Mouse (Mus musculus) liver, adult 2 months (tissue): Measurements from ENCODE around the gene Cnn1. TPM values are rescaled to one million over a fixed set of nuclear protein-coding genes. Genes with fewer than 3 reads are reported as not detected.
A peak's percentile ranks its signal among the peaks of the same experiment; 100 is the strongest.

Experiments
- DNase-seq: peaks from one replicate; pipeline ENCODE4 v3.0.0-alpha.2; 2011; ENCODE audit warnings: low read depth, low spot score; ENCODE audit errors: extremely low read depth
- H3K27ac ChIP-seq: fragments of 200-500 bp; replicated peaks from 2 replicates; pipeline ENCODE4 v1.5.1; 2012; ENCODE audit warnings: low read depth, mild to moderate bottlenecking, control low read depth, inconsistent platforms, low read length; ENCODE audit not compliant: insufficient read depth
- H3K27me3 ChIP-seq: fragments of 200-500 bp; 2 replicates; pipeline ENCODE4 v1.6.1; 2012; ENCODE audit warnings: mild to moderate bottlenecking, moderate library complexity, low read length, inconsistent platforms; ENCODE audit not compliant: control insufficient read depth, insufficient read depth
- H3K36me3 ChIP-seq: fragments of 200-500 bp; 2 replicates; pipeline ENCODE4 v1.6.1; 2012; ENCODE audit warnings: low read length, inconsistent platforms; ENCODE audit not compliant: control insufficient read depth, insufficient read depth
- H3K4me1 ChIP-seq: fragments of 200-500 bp; 2 replicates; pipeline ENCODE4 v1.6.1; 2011; ENCODE audit warnings: low read length; ENCODE audit not compliant: control insufficient read depth, insufficient read depth
- H3K4me3 ChIP-seq: fragments of 200-500 bp; 2 replicates; pipeline ENCODE4 v1.5.1; 2011; ENCODE audit warnings: low read depth, mild to moderate bottlenecking, control low read depth, low read length, moderate library complexity; ENCODE audit not compliant: insufficient read depth
- H3K79me2 ChIP-seq: fragments of 200-500 bp; 2 replicates; pipeline ENCODE4 v1.6.1; 2012; ENCODE audit warnings: inconsistent platforms, mild to moderate bottlenecking, low read length, moderate library complexity; ENCODE audit not compliant: control insufficient read depth, insufficient read depth
- H3K9ac ChIP-seq: fragments of 200-500 bp; 2 replicates; pipeline ENCODE4 v1.6.1; 2012; ENCODE audit warnings: low read depth, mild to moderate bottlenecking, control low read depth, inconsistent platforms, low read length
- CTCF ChIP-seq: fragments of 200-500 bp; IDR thresholded peaks from 2 replicates; pipeline ENCODE4 v1.5.1; 2011; ENCODE audit warnings: low read depth, low read length, control low read depth
- POLR2A ChIP-seq: fragments of 200-500 bp; IDR thresholded peaks from 2 replicates; pipeline ENCODE4 v1.6.1; 2011; ENCODE audit warnings: low read length, control low read depth; ENCODE audit not compliant: insufficient read depth; ENCODE audit errors: extremely low read depth
- WGBS: fragments of 180-500 bp; shearing (Covaris S2); methylation state at CpG from one replicate; pipeline ENCODE4 v1.1.7; 2018; 5-methylcytosine and 5-hydroxymethylcytosine counted together
- polyA plus RNA-seq: library from polyadenylated mRNA; depleted of rRNA; stranded (reverse); fragments of >200 nt; gene quantifications from 2 replicates; pipeline ENCODE4 v1.2.3, GENCODE M21; 2012
- total RNA-seq: library from RNA; depleted of rRNA; stranded (reverse); fragments of >200 nt; gene quantifications from 2 replicates; pipeline ENCODE4 v1.2.3, GENCODE M21; 2014

Gene Cnn1
- total and polyA plus RNA-seq, 2 experiments, result 0.22 to 0.28 TPM

DNA sequence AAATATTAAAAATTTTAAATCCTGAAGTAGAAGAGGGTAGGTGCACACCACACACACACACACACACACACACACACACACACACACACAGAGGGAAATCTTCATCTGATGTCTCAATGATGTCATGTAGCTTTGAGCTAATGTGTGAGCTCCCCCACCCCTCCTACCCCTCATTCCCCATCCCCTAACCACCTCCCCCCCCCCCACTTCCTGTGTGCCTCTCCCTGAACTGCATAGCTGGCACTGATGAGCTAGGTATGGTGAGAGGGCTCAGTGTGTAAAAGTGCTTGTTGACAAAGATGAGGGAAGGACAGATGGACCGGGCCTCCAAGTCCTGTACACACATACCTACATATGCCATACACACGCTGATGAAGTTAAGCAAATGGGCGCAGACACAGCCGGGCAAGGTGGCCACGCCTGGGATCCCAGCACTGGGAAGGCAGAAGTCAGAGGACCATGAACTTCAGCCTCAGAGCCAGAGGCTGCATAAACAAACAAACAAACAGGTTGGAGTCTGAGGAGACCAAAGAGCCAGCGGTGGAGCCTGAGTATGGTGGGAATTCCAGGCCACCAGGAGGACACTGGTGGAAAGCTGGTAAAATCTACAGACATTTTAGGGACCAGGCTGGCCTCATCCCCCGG is 35.4 kb downstream of the Cnn1 start:
- Histone ChIP-seq H3K36me3 (no peaks in the 10 kb centered on the region), H3K4me1 (peaks cover 3% of the 10 kb centered on the region; the same call in 1 of the 2 replicates), H3K27me3 (no peaks in the 10 kb centered on the region), H3K4me3 (no peak overlapping the region), H3K27ac (no peak overlapping the region), H3K79me2 (no peaks in the 10 kb centered on the region), H3K9ac (no peak overlapping the region)
- TF ChIP-seq POLR2A (no peak), CTCF (no peak)
- WGBS, result 58% methylated on average over 7 of the region's 7 CpGs
- peak; percentile 60 for DNase-seq

DNA sequence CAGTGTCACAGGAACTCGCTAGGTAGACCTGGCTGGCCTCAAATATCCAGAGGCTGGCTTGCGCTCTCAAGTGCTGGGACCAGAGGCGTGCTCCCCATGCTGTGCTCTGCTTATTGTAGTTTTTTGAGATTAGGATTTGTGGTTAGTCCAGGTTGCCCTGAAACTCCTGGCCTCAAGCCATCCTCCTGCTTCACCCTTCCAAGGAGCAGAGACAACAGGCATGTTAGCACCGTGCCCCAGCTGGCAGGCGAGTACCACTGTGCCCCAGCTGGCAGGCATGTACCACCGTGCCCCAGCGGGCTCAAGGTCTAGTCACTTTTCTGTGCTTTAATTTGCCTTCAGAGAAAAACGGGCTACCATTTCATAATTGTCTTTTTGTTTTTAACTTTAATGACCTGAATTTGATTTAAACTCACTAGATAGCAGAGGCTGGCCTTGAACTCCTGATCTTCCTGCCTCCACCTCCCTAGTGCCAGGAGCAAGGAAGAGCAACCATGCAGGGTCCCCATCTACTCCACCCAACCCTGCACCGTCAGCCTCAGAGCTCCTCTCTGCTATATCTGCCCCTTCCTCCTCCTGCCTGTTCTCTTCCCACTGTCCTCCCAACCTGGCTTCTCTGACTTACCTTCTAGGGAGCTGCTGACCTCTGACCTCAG is 36.1 kb downstream of the Cnn1 start:
- peak; percentile 57 for DNase-seq
- no peaks in the 10 kb centered on the region for H3K79me2 ChIP-seq
- H3K36me3 ChIP-seq, result no peaks in the 10 kb centered on the region
- H3K27me3 ChIP-seq, result no peaks in the 10 kb centered on the region
- peaks cover 3% of the 10 kb centered on the region; the same call in 1 of the 2 replicates for H3K4me1 ChIP-seq
- no peak overlapping the region for H3K4me3 ChIP-seq
- no peak overlapping the region for H3K27ac ChIP-seq
- no peak overlapping the region for H3K9ac ChIP-seq
- WGBS, result 59% methylated on average over 9 of the region's 9 CpGs
- TF ChIP-seq CTCF, result no peak
- no peak for TF ChIP-seq POLR2A

DNA sequence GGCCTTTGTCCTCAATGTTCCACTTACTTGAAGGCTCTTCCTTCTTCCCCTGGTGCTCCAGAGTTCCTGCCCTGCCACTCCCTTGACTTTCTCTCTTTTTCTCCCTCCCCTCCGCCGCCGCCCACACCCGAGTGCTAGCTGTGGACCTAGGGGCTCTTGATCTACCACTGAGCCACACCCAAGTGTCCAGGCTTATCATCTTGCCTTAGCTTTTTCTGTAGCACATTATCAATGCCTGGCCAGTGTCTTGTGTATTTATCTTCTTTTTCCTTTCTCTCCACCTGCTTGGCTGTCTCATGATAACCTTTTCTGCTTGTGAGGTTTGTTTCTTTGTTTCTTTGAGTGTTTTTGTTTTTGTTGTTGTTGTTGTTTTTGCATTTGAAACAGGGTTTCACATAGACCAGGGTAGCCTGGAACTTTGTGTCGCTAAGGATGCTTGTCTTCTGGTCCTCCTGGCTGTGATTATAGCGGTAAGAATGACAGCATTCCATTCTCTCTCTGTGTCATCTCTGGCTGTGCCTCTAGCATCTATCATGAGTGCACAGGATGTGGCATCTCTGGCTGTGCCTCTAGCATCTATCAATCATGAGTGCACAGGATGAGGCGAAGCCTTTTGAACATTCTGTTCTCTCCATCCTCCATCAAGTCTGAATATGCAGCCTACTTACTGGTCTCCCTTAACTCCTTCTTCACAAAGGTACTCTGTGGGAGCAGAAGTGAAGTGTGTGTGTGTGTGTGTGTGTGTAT is 36.8 kb downstream of the Cnn1 start, which contains the start of gene Acp5:
Acp5 (minus strand) TSS at position 68 of the 747 bp plus-strand sequence.
- 86% methylated on average over 7 of the region's 7 CpGs for WGBS
- Histone ChIP-seq H3K9ac (no peak within 1 kb of the TSS), H3K4me3 (no peak within 1 kb of the TSS), H3K36me3 (no peaks in the 10 kb centered on the region), H3K79me2 (no peaks in the 10 kb centered on the region), H3K4me1 (no peaks in the 10 kb centered on the region), H3K27me3 (no peaks in the 10 kb centered on the region), H3K27ac (no peak within 1 kb of the TSS)
- no peak for TF ChIP-seq CTCF
- TF ChIP-seq POLR2A, result no peak
- no peak for DNase-seq

DNA sequence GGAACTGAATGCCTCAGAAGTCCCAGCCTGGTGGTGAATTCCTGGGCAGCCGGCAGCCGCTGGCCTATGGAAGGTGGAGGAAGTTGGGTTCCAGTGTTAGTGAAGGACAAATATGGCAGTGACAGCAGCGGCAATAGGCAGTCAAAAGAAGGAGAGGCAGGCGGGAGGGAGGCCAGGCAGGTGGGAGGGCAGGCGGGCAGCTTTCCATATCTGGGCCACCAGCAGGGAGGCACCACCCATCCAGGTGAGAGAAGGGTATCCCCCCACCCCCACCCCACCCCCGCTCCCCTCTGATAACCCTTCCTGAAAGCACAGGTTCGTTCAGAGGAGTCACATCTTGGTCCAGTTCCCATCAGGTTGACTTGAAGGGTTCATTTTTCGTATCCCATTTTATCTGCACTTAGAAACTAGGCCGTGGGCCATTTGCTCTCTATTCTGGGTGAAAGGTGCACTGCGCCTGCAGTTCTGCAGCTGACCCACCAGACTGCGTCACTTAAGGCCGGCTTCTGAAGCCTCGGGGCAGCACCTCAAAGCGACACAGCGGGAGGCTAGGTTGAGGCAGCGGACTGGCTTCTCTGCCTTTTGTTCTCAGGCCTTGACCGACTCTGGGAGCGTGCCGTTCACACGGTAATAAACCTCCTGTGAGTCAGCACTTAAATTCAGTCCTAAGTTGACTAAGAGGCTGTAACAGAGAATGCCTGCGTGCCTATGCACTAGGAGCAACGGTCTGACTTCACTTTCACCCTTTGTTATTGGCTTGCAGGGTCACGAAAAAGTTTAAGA is 37.9 kb downstream of the Cnn1 start:
- 63% methylated on average over 23 of the region's 23 CpGs for WGBS

DNA sequence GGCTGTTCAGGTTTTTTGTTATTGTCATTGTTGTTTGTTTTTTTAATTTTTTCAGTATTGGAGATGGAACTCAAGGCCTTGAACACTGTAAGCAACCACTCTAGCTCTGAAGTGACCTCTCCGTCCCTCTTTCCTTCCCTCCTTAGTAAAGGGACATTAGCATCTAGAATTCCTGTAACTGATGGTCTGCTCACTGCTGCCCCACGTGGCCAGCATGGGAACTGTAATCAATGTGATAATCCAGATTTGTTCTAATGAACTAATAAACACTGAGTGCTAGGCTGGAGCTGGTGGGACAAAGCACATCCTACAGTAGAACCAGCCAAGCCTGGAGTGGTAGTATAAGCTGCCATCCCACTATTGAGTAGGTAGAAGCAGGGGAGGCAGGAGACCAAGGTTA is 39.5 kb downstream of the Cnn1 start:
- Histone ChIP-seq H3K27me3 (no peaks in the 10 kb centered on the region), H3K4me1 (no peaks in the 10 kb centered on the region), H3K4me3 (no peak overlapping the region), H3K79me2 (no peaks in the 10 kb centered on the region), H3K36me3 (no peaks in the 10 kb centered on the region), H3K27ac (no peak overlapping the region), H3K9ac (no peak overlapping the region)
- TF ChIP-seq POLR2A (no peak), CTCF (peak; percentile 78)
- no peak for DNase-seq
- WGBS, result 18% methylated on average over 2 of the region's 2 CpGs

More for the DNA sequence above, 37.9 kb downstream of the Cnn1 start:
- no peaks in the 10 kb centered on the region for H3K79me2 ChIP-seq
- TF ChIP-seq CTCF (no peak), POLR2A (no peak)
- H3K27me3 ChIP-seq, result no peaks in the 10 kb centered on the region
- H3K4me1 ChIP-seq, result no peaks in the 10 kb centered on the region
- H3K27ac ChIP-seq, result no peak overlapping the region
- H3K9ac ChIP-seq, result no peak overlapping the region
- H3K4me3 ChIP-seq, result no peak overlapping the region
- no peaks in the 10 kb centered on the region for H3K36me3 ChIP-seq
- no peak for DNase-seq
